Mouse (Mus musculus) kidney, embryonic 14.5 days (tissue): ENCODE data around the gene Larp7. TPM values are rescaled to one million over a fixed set of nuclear protein-coding genes. Genes with fewer than 3 reads are reported as not detected.

Source experiments
- ATAC-seq: fragments of 200-750 bp; cut with Nextera tagmentation; 2 replicates; pipeline ENCODE4 v1.8.0; 2017; ENCODE audit warnings: moderate number of reproducible peaks, mild to moderate bottlenecking, moderate TSS enrichment, moderate library complexity; ENCODE audit not compliant: low FRiP score, low TSS enrichment
- H3K27ac ChIP-seq: fragments of 300-500 bp; sonication (generic); 2 replicates; pipeline ENCODE4 v1.5.1; 2014; ENCODE audit warnings: low read depth, mild to moderate bottlenecking, low read length, moderate library complexity, mixed read lengths
- H3K27me3 ChIP-seq: fragments of 300-500 bp; sonication (generic); 2 replicates; pipeline ENCODE4 v1.6.1; 2014; ENCODE audit warnings: mild to moderate bottlenecking, low read length; ENCODE audit not compliant: control insufficient read depth, insufficient read depth
- H3K36me3 ChIP-seq: fragments of 300-500 bp; sonication (generic); 2 replicates; pipeline ENCODE4 v1.6.1; 2014; ENCODE audit warnings: low read length, mixed read lengths; ENCODE audit not compliant: control insufficient read depth, insufficient read depth
- H3K4me1 ChIP-seq: fragments of 300-500 bp; sonication (generic); 2 replicates; pipeline ENCODE4 v1.6.1; 2014; ENCODE audit warnings: low read length, mixed read lengths; ENCODE audit not compliant: control insufficient read depth, insufficient read depth
- H3K4me2 ChIP-seq: fragments of 300-500 bp; sonication (generic); replicated peaks from 2 replicates; pipeline ENCODE4 v1.6.1; 2014; ENCODE audit warnings: low read depth, mild to moderate bottlenecking, low read length
- H3K4me3 ChIP-seq: fragments of 300-500 bp; sonication (generic); 2 replicates; pipeline ENCODE4 v1.5.1; 2014; ENCODE audit warnings: mild to moderate bottlenecking, low read length
- H3K9ac ChIP-seq: fragments of 300-500 bp; sonication (generic); 2 replicates; pipeline ENCODE4 v1.6.1; 2014; ENCODE audit warnings: low read depth, mild to moderate bottlenecking, low read length, moderate library complexity
- H3K9me3 ChIP-seq: fragments of 300-500 bp; sonication (generic); 2 replicates; pipeline ENCODE4 v1.6.1; 2016; ENCODE audit warnings: low read length; ENCODE audit not compliant: control insufficient read depth
- WGBS: fragments of 180-500 bp; shearing (Covaris S2); extraction: QIAGEN DNeasy Blood & Tissue Kit; methylation state at CpG from one replicate; pipeline ENCODE4 v1.1.7; 2014; 5-methylcytosine and 5-hydroxymethylcytosine counted together
- polyA plus RNA-seq: library from polyadenylated mRNA; unstranded; fragments of >200 nt; fragmentation: Nextera tagmentation; extraction: Ambion mirVana; gene quantifications from 2 replicates; pipeline ENCODE4 v1.2.1, GENCODE M21; 2014

The Larp7 gene
- 65.2 and 72.5 TPM in 2 replicates for polyA plus RNA-seq

DNA sequence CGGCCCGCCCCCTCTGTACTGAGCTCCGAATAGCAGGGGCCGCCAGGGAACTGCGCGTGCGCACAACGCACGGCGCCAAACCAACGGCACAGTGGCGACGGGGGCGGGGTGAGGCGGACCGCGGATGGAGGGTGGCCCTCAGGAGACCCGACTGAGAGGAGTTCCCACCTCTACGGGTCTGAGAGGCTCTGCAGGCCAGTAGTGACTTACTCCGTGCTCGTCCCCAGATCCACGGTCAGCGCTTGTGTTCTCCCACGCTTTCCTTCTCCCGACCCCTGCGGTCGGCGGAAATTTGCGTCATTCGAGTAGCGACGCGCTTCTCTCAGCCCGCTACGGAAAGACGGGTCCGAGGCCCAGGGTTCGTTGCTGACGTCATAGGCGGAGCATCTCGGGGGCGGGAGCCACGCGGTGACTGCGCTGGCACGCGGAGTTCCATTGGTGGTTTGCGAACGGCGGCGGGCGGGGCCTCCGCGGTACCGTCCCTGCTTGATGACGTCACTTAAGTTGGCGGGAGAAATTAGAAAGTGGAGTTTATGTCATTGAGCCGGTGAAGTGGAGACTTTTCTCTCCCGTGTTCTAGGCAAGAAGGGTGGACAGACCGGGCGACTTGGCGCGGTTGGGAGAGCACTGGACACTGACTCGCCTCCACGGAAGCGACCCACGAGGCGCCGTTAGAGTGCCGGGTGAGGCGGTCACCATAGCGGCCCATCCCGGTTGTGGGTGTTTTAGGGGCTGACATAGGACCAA, at the start of gene Larp7, which contains the start of gene Zgrf1:
Gene Larp7, minus strand, starts transcription at position 377 of the 747 bp plus-strand sequence.
Gene Zgrf1, plus strand, starts transcription at position 517 of the 747 bp plus-strand sequence.
- peaks cover 23% of the 10 kb centered on the region; the same call in 1 of the 2 replicates for H3K36me3 ChIP-seq
- peak within 1 kb of the TSS; percentile 91 for H3K27ac ChIP-seq
- H3K4me2 ChIP-seq, result peak within 1 kb of the TSS; percentile 40
- H3K4me3 ChIP-seq, result peak within 1 kb of the TSS; percentile 72
- peak; percentile 99 for ATAC-seq
- 0 out of 2 replicates have a peak, but pooled peaks cover 3% of the 10 kb centered on the region for H3K4me1 ChIP-seq
- H3K9ac ChIP-seq, result peak within 1 kb of the TSS; percentile 83
- under 1% methylated on average over 72 of the region's 73 CpGs for whole genome bisulfite sequencing
- H3K9me3 ChIP-seq, result no peaks in the 10 kb centered on the region
- H3K27me3 ChIP-seq, result no peaks in the 10 kb centered on the region

DNA sequence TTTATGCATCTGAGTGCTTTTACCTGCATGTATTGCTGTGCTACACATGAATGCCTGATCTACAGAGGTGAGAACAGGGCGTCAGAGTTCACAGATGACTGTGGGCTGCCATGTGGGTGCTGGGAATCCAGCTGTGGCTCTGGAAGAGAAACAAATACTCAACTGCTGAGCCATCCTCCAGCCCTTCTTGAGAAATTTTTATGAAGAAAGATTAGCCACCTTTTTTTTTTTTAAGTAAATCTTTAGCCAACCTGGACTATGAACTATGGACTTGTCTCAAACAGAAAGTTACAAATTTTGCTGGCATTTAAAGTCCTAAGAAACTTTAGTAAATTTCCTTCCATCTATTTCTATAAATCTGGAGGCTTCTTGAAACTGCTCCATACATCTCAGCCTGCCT, 44.0 kb upstream of the Larp7 start:
- Histone ChIP-seq H3K4me2 (no peak overlapping the region), H3K4me3 (no peak overlapping the region), H3K9ac (no peak overlapping the region), H3K4me1 (no peaks in the 10 kb centered on the region), H3K27me3 (no peaks in the 10 kb centered on the region), H3K36me3 (peaks cover 34% of the 10 kb centered on the region), H3K27ac (no peak overlapping the region), H3K9me3 (no peaks in the 10 kb centered on the region)
- WGBS, result 81% methylated on average over 1 of the region's 1 CpGs
- no peak for ATAC-seq

DNA sequence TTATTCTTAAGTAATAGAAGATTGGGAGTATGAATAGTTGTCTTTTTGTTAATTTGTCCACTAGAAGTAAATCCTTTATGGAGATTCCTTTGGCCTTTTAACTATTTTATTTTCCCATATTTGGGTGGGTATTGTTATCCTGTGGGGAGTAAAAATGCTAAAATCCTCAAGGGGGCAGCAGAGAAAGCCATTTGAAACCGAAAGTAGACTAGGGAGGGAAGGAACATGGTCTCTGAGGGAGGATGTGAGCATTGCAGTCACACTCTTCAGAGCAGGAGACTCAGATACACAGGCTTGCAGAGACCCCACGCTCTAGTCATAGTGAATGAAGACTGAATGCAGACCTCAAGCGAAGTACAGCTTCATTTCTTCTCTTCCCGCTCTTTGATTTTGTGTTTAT, 19.4 kb upstream of the Larp7 start:
- H3K4me1 ChIP-seq, result no peaks in the 10 kb centered on the region
- no peaks in the 10 kb centered on the region for H3K27me3 ChIP-seq
- 68% methylated on average over 4 of the region's 4 CpGs for WGBS
- H3K9me3 ChIP-seq, result no peaks in the 10 kb centered on the region
- no peak overlapping the region for H3K9ac ChIP-seq
- 0 out of 2 replicates have a peak, but pooled peaks have one; percentile 43 for ATAC-seq
- H3K4me3 ChIP-seq, result no peak overlapping the region
- no peak overlapping the region for H3K27ac ChIP-seq
- peaks cover 32% of the 10 kb centered on the region for H3K36me3 ChIP-seq
- no peak overlapping the region for H3K4me2 ChIP-seq

DNA sequence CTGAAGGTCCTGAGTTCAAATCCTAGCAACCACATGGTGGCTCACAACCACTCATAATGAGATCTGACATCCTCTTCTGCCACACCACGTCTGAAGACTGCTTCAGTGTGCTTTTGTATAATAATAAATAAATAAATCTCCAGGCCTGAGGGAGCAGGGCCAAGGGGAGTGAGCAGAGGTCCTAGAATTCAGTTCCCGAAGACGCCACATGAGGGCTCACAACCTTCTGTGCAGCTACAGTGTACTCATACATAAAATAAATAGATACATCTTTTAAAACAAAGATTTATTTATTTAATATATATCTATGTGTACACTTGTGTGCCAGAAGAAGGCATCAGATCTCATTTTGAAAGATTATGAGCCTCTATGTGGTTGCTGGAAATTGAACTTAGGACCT, 12.0 kb upstream of the Larp7 start:
- H3K9ac ChIP-seq, result no peak overlapping the region
- H3K36me3 ChIP-seq, result peaks cover 41% of the 10 kb centered on the region
- no peaks in the 10 kb centered on the region for H3K9me3 ChIP-seq
- no peak for ATAC-seq
- H3K27me3 ChIP-seq, result no peaks in the 10 kb centered on the region
- WGBS, result 78% methylated on average over 3 of the region's 3 CpGs
- H3K4me2 ChIP-seq, result no peak overlapping the region
- H3K27ac ChIP-seq, result no peak overlapping the region
- H3K4me3 ChIP-seq, result no peak overlapping the region
- H3K4me1 ChIP-seq, result no peaks in the 10 kb centered on the region

DNA sequence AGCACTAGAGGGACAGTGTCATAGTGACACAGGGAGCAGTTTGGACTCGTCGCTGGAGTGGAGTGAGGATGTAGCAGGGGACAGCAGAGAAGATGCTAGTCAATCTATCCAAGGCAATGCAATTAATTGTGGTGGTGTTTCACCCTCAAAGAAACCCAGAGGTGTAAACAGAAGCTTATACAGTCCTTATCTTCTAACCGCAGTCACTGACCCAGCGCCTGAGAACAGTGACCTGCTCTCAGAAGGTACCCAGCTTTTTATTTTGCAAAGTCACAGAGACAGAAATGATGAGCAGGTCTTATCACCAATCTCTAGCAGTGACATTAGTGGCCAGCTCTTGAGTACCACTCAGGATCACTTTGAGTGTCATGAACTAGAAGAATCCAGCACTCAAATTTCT, 9.8 kb upstream of the Larp7 start:
- no peaks in the 10 kb centered on the region for H3K9me3 ChIP-seq
- H3K4me2 ChIP-seq, result no peak overlapping the region
- WGBS, result 99% methylated on average over 4 of the region's 4 CpGs
- no peak overlapping the region for H3K9ac ChIP-seq
- H3K4me3 ChIP-seq, result no peak overlapping the region
- H3K36me3 ChIP-seq, result peaks cover 35% of the 10 kb centered on the region
- H3K27me3 ChIP-seq, result no peaks in the 10 kb centered on the region
- H3K27ac ChIP-seq, result no peak overlapping the region
- H3K4me1 ChIP-seq, result no peaks in the 10 kb centered on the region
- ATAC-seq, result no peak

DNA sequence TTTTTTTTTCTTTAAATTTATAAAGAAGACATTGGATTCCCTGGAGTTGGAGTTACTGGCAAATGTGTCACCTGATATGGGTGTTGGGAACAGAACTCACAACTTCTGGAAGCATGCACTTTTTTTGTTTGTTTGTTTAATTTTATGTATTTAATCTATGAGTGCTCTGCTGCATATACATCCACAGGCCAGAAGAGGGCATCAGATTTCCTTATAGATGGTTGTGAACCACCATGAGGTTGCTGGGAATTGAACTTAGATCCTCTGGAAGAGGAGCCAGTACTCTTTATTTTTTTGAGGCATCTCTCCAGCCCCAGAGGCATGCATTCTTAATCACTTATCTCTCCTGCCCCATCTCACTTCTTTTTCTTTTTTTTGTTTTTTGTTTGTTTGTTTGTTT, 5.1 kb upstream of the Larp7 start:
- Histone ChIP-seq H3K9me3 (no peaks in the 10 kb centered on the region), H3K27ac (no peak overlapping the region), H3K4me2 (no peak overlapping the region), H3K36me3 (peaks cover 47% of the 10 kb centered on the region), H3K9ac (no peak overlapping the region), H3K27me3 (no peaks in the 10 kb centered on the region), H3K4me1 (0 out of 2 replicates have a peak, but pooled peaks cover 3% of the 10 kb centered on the region), H3K4me3 (no peak overlapping the region)
- no peak for ATAC-seq

DNA sequence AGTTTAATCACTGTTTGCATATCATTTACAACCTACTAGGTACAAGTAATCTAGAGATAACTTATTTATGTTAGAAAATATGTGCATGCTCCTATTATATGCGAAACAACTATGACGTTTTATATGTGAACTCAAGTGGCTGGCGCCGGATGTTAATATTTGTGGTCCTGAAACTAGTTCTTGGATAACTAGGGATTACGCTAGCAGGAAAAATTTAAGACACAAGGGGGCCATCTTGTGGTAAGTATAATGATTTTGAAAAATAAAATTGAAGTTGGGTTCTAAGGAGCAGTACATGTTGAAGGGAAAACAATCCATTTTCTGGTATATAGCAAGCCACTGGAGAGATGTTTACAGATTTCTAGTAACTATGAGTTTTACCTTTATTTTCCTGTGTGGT, 1.6 kb upstream of the Larp7 start:
- peak overlapping the region; percentile 32; the same call in 1 of the 2 replicates for H3K9ac ChIP-seq
- no peak overlapping the region for H3K27ac ChIP-seq
- 51% methylated on average over 5 of the region's 5 CpGs for WGBS
- peaks cover 27% of the 10 kb centered on the region; the same call in 1 of the 2 replicates for H3K36me3 ChIP-seq
- ATAC-seq, result no peak
- no peaks in the 10 kb centered on the region for H3K9me3 ChIP-seq
- H3K4me2 ChIP-seq, result peak overlapping the region; percentile 36
- H3K27me3 ChIP-seq, result no peaks in the 10 kb centered on the region
- H3K4me1 ChIP-seq, result 0 out of 2 replicates have a peak, but pooled peaks cover 3% of the 10 kb centered on the region
- peak overlapping the region; percentile 72 for H3K4me3 ChIP-seq

DNA sequence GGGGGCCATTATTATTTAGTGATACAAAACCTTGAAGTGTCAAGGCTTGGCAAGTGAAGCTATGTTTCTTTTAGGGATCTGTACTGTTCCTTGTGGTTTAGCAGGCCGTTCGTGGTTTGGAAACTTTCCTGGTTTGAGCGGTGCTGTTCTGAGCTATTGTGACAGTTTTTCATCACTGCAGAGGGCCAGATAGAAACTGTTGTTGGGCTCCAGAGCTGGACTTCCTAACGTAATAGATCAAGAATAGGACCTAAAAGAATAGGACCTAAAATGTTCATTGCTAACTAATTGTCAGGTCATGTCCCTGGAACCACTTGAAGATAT, 533 bp upstream of the Larp7 start:
- Histone ChIP-seq H3K4me1 (0 out of 2 replicates have a peak, but pooled peaks cover 3% of the 10 kb centered on the region), H3K27me3 (no peaks in the 10 kb centered on the region), H3K4me2 (peak overlapping the region; percentile 36), H3K27ac (no peak overlapping the region), H3K36me3 (peaks cover 23% of the 10 kb centered on the region; the same call in 1 of the 2 replicates), H3K4me3 (peak overlapping the region; percentile 72), H3K9me3 (no peaks in the 10 kb centered on the region), H3K9ac (peak overlapping the region; percentile 58; the same call in 1 of the 2 replicates)
- WGBS, result under 1% methylated on average over 4 of the region's 4 CpGs
- no peak for ATAC-seq

DNA sequence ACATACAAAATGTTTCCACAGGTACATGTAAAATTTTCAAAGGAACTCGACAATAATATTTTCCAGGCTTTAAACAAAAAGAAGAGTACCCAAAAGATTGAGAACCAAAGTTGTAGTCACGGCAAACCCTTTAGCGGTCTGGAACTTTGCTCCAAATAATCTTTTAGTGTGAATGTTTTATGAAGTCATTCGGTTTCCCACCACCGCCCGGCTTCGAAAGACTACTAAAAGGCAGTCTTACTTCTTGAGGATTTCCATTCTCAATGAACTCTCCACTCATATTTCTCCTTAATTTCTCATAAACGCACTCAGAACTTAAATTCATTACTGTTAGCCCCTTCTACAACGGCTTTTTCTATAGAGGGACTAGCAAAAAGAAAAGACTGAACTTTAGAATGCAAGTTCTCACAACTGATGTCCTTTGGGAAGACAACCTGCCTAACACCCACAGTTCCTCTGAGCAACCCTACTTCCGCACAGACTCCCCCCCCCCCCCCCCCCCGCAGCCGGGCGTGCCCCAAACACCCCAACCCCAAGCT, 646 bp downstream of the Larp7 start:
- no peak for ATAC-seq
- Histone ChIP-seq H3K9me3 (no peaks in the 10 kb centered on the region), H3K4me1 (0 out of 2 replicates have a peak, but pooled peaks cover 3% of the 10 kb centered on the region), H3K36me3 (peaks cover 21% of the 10 kb centered on the region; the same call in 1 of the 2 replicates), H3K4me3 (peak overlapping the region; percentile 72), H3K9ac (peak overlapping the region; percentile 83), H3K27ac (peak overlapping the region; percentile 91; the same call in 1 of the 2 replicates), H3K4me2 (peak overlapping the region; percentile 40), H3K27me3 (no peaks in the 10 kb centered on the region)
- 5% methylated on average over 10 of the region's 13 CpGs for WGBS
